Mouse (Mus musculus): ENCODE data around the gene Phf20.
"Not testable (repeated sequence)": the region's sequence is repeated elsewhere in the genome, so short reads cannot be mapped to it uniquely, and the experiment has no call there.

Gene Phf20

GRCm38 (mm10) chr2:156197129-156197911 lies 1.1 kb downstream of the Phf20 start:
- DNase-seq (ENCODE audit: low spot score in 2 of 2): no peak

- no peak for DNase-seq (ENCODE audit: low spot score in 2 of 2)
These were observed 3.7 kb downstream of the Phf20 start for GRCm38 (mm10) chr2:156199944-156200343.

GRCm38 (mm10) chr2:156201486-156201885 lies 5.2 kb downstream of the Phf20 start:
- DNase-seq (ENCODE audit: low spot score in 2 of 2): no peak

DNA sequence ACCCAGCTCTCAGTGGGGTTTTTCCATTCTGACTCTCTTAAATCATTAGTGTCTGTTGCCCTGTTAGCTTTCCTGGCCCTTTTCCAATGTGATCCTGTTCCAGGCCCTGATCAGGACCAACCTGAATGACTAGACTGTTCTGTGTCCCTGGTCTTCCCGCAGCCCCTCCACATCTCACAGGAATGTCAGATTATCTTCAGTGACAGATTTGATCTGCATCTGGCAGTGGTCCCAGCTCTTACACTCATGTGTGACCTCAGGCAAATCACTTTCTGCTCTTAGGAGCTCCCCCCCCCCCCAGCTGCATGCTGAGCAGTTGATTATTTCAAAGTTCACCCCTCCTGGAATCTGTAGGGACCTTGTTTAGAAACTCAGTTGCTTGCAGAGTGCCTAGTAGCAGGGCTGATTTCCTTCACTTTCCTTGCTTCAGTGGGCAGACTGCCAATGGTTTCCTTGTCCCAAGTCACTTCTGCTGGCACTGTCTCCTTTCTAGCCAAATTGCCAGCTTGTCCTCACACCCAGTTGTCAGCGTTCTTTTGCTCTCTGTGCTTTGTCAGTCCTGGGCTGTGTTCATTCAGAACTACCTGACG lies 6.7 kb downstream of the Phf20 start:
- DNase-seq (ENCODE audit: low spot score in 2 of 2): no peak

- DNase-seq (ENCODE audit: low spot score in 2 of 2): no peak
These were observed 7.7 kb downstream of the Phf20 start for GRCm38 (mm10) chr2:156203917-156204316.

DNA sequence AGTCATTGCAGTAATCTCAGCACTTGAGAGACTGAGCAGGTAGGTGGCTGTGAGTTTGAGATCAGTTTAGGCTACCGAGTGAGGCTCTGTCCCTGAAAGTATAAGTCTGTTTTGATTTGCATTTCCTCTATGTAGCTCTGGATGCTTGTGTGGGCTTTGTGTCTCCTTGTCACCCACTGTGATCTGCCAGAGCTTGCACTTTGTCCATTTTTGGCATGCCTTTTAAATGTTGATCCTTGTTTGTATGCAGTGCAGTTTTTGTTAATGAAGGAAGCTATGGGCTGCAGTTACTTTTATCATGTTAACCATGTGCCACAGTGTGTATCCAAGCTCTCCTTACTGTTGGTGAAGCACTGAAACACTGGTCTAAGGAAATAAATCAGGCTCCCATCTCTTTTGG lies 21.5 kb downstream of the Phf20 start:
- no peak for DNase-seq (ENCODE audit: low spot score in 2 of 2)

DNA sequence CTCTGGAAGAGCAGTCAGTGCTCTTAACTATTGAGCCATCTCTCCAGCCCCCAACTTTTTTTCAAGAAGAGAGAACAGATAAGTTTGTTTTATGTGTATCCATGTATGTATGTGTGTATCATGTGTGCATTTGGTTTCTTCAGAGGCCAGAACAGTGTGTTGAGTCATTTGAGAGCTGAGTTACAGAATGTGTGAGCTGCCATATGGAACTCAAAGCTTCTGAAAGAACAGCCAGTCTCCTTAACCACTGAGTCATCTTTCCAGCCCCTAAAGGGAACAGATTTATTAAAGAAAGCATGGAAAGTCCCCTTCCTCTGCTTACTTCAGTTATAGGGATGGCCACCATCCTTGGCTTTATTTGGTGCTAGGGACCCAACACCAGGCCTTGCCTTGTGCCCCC lies 25.8 kb downstream of the Phf20 start:
- no peak for DNase-seq (ENCODE audit: low spot score in 2 of 2)

DNA sequence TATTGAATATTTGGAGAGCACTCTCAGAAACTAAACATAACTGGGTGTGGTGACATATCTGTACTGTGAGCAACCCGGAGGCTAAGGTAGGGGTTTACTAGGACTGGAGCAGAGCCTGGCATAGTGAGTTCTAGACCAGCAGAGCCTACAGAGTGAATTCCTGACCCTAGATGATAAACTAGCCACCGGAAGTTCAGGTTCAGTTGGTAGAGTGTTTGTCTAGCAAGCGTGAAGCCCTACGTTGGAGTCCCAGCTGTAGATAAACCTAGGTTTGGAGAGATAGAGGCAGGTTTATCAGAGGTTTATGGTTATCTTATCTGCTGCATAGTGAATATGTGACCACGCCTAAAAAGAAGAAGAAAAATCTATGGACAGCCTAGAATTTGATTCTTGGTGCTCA lies 27.8 kb downstream of the Phf20 start:
- no peak for DNase-seq (ENCODE audit: low spot score in 2 of 2)

- no peak for DNase-seq (ENCODE audit: low spot score in 2 of 2)
These were observed 31.4 kb downstream of the Phf20 start for GRCm38 (mm10) chr2:156227689-156228088.

DNA sequence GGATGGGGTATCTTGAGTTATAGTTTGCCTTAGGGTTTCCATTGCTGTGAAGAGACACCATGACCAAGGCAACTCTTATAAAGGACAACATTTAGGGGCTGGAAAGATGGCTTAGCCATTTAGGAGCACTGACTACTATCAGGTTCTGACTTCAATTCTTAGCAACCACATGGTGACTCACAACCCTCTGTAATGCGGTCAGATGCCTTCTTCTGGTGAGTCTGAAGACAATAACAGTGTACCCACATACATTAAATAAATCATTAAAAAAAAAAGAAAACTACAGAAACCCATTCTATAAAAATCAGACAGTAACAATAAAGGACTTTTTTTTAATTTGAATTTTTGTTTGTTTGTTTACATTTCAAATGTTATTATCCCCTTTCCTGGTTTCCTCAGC lies 32.9 kb downstream of the Phf20 start:
- DNase-seq (ENCODE audit: low spot score in 2 of 2): no peak

- DNase-seq (ENCODE audit: low spot score in 2 of 2): no peak
These were observed 35.1 kb downstream of the Phf20 start for GRCm38 (mm10) chr2:156231340-156231739.

GRCm38 (mm10) chr2:156233275-156233948 lies 37.1 kb downstream of the Phf20 start:
- no peak for DNase-seq (ENCODE audit: low spot score in 2 of 2)

GRCm38 (mm10) chr2:156234016-156234415 lies 37.8 kb downstream of the Phf20 start:
- not testable (repeated sequence) for DNase-seq (ENCODE audit: low spot score in 2 of 2)

GRCm38 (mm10) chr2:156235847-156236246 lies 39.6 kb downstream of the Phf20 start:
- DNase-seq (ENCODE audit: low spot score in 2 of 2): no peak

- DNase-seq (ENCODE audit: low spot score in 2 of 2): no peak
These were observed 45.4 kb downstream of the Phf20 start for GRCm38 (mm10) chr2:156241662-156242061.

DNA sequence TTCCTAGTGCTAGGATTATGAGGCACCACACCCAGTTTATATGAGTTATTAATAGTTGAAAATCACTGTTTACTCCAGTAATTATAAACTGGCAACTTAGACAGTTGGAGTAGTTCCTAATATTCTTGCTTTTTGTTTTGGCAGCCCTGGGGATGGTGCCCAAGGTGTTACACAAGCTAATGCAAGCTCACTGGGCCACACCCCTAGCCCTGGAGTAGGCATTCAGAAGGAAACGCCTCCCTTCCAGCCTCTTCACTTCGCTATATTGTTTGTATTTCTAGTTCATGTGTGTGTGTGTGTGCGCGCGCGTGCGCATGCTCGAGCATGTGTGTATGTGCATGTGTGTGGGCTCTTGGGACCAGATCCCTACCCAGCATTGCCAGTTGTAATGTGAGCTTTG lies 46.7 kb downstream of the Phf20 start:
- DNase-seq (ENCODE audit: low spot score in 2 of 2): no peak

DNA sequence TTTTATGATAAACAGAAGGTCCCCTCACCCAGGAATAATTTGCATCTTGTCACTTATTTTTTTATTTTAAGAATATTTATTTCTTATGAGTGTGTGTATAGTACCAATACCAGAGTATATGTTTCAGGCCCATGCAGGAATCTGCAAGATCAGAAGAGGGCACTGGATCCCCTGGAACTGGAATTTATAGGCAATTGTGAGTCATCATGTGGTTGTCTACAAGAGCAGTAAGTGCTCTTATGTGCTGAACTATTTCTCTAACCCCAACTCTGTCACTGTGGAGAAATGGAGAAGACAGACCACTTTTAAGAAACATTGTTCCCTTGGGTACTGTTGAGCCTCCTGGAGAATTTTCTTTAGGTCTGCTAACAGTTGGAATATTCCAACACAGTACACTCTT lies 51.3 kb downstream of the Phf20 start:
- DNase-seq (ENCODE audit: low spot score in 2 of 2): no peak

GRCm38 (mm10) chr2:156250761-156251160 lies 54.5 kb downstream of the Phf20 start:
- DNase-seq (ENCODE audit: low spot score in 2 of 2): no peak

DNA sequence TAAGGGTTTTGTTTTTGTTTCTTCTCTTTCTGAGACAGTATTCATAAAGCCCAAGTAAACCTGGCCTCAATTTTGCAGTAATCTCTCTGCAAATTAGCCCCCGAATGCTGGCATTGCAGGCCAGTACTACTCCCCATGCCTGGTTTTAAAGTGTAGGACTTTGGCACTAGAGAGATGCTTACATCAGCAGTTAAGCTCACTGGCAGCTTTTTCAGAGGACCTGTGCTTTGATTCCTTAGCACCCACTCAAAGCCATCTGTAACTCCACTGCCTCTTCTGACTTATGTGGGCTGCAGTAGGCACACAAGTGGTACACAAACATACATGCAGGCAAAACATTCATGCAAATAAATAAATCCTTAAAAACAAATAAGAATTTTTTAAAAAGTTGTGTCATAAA lies 55.0 kb downstream of the Phf20 start:
- no peak for DNase-seq (ENCODE audit: low spot score in 2 of 2)

- DNase-seq (ENCODE audit: low spot score in 2 of 2): peak in 1 of 2 experiments; percentile 29
These were observed 60.8 kb downstream of the Phf20 start for GRCm38 (mm10) chr2:156257051-156257450.

DNA sequence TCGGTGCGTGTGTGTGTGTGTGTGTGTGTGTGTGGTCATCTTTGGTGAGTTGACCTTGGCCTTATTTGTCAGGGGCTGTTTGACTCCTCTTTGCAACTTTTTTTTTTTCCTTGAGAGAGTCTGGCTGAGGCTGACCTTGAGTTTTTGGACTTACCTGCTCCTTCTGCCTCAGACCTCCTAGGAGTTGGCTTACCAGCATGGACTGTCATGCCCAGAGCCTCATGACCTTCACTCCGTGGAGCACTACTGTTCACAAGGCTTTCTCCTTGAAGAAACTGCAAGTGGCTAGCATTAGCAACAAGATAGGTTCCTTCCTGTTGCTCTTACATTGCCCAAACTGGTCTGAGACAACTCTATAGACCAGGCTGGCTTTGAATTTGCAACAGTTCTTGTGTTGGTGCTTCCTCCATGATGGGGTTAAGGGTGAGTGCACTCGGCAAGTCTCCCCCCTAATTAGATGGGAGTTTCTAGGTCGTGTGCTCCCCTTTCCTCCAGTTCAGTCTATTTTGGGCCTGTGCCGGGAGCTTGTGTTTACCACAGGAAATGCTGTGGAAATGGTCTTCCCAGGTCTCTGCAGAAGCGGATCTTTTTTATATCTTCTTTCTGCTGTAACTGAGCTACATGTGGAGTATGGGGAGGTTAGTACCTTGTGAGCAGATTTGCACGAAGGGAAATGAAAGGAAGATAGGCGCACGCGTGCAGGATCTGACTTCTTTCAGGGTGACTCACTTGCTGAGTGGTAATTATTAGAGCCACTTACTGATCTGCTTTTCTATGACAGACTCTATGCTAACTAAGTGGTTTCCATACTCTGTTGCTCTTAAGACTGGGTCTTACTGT lies 61.9 kb downstream of the Phf20 start:
- DNase-seq (ENCODE audit: low spot score in 2 of 2): no peak

DNA sequence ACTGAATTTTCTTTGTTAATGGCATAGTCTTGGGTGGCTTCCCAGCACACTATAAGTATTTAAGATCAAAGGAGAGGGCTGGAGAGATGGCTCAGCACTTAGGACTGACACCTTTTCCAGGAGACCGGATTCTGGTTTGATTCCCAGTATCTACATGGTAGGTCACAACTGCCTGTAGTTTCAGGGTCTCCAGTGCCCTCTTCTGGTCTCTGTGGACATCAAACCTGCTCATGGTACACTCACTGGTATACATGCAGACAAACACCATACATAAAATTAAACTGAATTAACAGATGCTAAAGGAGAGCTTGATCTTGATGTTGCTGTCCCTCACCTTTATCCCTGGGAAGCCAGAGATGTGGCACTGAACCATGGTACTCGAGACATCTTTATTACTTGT lies 64.7 kb downstream of the Phf20 start:
- DNase-seq (ENCODE audit: low spot score in 2 of 2): no peak
